Mouse (Mus musculus) mouse embryonic stem cell (cell line): ENCODE measurements around the gene Flt1.

Experiments
- in situ Hi-C, 2 experiments: fragments of 300-500 bp; cut with MboI; formaldehyde crosslinking; loops; 1 replicate in 1 of 2; 3 replicates in 1 of 2; pipeline ENCODE4 v1.14.3; 2019 to 2020; ENCODE audit warnings: low sequenced_read_pairs in 2 of 2, low pct_unique_long_range_greater_than_20kb in 1 of 2, mixed read lengths in 1 of 2; ENCODE audit not compliant: unreplicated experiment in 1 of 2

Flt1 gene

DNA sequence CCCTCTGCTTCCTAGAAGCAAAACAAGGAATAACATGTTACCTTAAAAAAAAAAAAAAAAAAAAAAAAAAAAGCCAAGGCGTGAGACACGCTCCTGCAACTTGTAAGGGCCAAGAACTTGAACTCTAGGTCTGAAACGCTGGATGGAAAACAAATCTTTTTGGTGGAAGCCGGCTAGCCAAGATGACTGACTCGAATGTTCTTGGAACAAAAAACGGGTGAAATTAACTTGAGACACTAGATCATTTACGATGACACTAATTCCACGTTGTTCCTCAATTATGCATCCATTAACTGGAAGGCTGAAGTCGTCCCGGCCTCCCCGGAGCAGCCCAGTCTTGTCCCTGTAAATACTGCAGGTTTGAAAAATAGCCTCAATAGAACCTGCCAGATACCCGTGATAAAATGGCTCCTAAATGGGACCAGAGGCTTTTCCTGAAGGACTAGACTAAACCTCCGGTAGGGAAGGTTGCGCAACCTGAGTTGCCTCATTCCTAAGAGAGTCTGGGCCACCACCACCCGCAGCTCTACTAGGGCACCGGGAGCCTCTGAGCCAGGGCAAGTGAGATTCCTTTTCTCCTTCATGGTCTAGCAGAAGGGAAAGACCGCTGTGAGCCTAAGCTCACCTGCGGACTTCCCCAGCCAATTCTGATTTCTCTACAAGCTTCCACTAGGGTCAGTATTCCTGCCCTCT, 1.0 kb upstream of the Flt1 start:
- in situ Hi-C loops = no loop called here

DNA sequence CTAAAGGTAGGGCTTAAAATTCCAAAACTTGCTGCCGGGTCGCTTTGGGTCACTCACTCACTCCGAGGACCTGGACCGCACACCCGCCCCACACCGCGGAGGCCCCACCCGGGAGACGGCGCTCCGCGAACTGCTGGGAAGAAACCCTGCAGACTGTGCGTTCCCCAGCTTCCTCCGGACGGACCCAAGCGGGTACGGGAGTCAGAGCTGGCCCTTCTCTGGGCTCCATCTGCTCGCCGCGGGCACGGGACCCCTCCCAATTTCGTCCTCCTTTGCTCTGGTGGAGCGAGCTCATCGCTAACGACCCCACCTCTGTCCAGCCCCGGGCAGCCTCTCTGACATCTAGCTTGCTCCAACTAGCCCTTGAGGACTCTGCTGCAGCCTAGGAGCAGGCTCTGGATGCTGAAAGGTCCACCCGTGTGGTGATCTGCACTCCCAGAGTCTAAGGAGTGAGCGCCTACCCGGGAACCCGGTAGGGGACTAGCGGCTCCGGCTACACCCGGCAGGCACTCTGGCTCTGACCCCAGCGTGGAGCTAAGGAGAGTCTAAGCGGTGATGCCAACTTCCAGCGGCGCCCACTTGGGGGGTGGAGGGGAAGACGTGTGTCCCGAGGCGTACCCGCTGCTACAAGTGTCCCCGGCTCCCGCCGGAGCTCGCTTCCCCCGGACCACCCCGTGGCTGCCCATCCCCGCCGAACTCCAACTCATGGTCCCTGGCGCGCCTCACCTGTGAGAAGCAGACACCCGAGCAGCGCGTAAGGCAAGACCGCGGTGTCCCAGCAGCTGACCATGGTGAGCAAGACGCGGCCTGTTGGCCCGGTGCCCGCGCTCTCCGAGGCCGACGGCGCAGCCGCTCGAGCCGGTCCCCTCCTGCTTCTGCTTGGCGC, 623 bp downstream of the Flt1 start:
- in situ Hi-C loops = no loop called here

- in situ Hi-C loops = no loop called here
Observed at GRCm38 (mm10) chr5:147724391-147724790, 1.4 kb downstream of the Flt1 start.

DNA sequence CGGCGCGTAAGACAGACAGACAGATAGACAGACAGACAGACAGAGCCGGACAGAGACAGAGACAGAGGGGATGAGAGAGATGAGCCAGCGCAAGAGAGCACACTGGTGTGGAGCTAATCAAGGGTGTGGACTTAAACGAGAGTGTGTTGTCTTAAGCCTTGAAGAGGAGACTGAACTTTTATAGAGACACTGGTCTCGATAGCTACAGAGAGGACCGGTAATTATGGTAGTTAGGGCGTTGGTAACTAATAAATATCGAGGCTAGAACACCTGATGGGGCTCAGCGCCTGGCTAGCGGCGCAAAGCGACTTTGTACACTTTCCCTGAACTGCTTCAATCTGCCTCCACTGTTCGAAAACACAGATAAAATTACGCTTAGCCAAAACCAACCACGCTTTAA, 2.0 kb downstream of the Flt1 start:
- in situ Hi-C loops = no loop called here

DNA sequence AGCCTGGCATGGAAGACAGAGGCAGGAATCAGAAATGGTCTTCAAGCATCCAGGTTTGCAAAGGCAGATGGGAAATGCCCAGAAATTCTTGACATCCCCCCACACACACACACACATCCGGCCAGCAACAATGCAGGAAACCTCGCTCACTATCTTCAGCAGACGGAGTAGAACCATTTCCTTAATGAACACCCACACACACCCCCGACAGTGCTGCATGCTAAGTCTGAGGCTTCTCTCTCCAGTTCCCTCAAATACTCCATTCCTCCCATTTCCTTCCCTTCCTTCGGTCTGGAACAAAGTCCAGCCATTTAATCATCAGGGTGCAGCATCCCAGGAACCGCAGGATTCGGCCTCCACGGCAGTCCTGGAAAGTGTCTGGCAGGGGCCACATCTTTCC, 4.4 kb downstream of the Flt1 start:
- in situ Hi-C loops = no loop called here

GRCm38 (mm10) chr5:147718335-147718734, 7.5 kb downstream of the Flt1 start:
- in situ Hi-C loops = no loop called here

DNA sequence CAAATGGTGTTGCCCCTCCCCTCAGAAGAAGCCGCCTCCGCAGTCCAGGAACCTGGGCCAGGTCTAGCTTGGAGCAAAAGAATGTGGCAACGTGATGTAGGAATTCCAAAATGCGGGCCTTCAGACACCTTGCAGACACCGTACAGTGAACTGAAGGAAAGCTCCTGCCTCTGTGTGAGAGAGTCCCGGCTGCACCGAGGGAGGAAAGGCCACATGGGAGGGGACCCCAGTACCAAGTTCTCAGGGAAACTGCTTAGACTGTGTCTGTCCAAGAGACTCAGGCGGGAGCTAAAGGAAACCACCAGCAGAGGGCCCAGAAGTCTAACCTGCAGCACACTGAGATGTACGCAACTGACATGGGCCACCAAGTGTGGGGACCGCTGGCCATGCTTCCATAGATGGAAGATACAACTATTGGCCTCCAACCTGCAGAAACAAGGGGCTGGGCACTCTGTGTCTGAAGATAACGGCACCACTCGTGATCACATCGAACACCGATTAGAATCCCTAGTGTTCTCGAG, 9.1 kb downstream of the Flt1 start:
- in situ Hi-C loops = no loop called here

DNA sequence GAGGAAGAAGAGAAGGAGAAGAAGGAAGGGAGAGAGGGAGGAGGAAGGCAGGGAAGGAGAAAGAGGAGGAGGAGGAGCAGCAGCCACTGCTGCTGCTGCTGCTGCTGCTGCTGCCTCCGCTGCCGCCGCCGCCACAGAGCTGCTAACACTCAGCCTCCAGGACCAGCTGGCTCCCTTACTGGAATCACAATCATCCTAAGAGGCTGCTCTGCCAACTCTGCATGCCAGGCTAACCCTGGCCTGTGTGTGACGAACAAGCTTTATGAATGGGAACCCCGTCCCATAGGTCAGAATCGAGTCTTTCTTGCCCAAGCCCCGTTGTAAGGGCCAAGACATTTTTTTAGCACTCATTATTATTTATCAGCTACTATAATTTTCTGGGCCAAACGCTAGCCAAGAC, 9.5 kb downstream of the Flt1 start:
- in situ Hi-C loops = no loop called here

DNA sequence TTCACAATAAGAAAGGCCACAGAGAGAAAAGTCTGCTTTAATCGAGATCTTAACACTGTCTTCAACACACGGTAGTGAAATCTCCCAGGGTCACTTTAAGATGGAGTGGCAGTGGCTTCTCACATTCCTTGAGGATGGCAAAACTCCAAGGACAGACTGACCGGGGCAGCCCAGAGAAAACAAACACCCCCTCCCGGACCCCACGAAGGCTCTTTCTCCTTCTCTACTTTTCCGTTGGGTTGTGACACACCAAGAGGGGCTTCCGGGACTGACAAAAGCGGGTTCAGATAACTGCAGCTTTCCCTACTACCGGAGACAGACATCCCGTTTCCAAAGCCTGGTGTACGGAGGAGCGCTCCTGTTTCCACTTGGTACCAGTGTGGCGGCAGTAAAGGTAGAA, 10.4 kb downstream of the Flt1 start:
- in situ Hi-C loops = no loop called here

DNA sequence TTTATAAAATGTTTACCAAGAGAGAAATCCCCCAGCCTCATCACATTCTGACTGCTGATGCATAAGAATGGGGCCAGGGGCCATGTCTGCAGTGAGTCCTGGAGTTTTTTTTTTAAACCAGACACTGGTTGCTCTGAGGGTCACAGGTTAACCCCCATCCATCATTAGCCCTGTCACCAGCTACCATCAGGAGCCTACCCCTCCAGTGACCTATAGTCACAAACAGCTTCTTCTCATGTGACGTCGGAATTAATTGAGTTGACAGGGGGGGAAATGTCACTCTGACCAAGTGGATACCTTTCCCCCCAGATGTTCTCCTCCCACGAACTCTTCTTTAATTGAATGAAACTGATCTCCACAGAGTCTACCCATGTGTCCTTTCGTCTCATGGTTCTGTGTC, 17.3 kb downstream of the Flt1 start:
- in situ Hi-C loops = no loop called here

- in situ Hi-C loops = no loop called here
Observed at GRCm38 (mm10) chr5:147707479-147707878, 18.3 kb downstream of the Flt1 start.

DNA sequence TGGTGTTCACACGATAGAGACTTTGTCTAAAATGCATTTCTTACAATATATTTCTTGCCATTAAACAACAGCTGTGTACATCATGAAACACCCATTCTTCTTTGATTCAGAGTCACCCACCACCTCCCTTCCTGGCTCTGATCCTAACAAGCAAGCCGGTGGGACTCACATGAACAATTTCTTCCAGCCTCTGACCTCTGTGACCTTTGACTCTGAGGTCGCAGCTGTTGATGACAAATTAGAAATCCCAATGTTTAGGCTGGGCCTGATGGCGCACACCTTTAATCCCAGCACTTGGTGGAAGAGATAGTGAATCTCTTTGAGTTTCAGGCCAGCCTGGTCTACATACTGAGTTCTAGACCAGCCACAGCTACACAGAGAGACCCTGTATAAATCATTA, 20.9 kb downstream of the Flt1 start:
- in situ Hi-C loops = no loop called here

GRCm38 (mm10) chr5:147702423-147702822, 23.4 kb downstream of the Flt1 start:
- in situ Hi-C loops = no loop called here

DNA sequence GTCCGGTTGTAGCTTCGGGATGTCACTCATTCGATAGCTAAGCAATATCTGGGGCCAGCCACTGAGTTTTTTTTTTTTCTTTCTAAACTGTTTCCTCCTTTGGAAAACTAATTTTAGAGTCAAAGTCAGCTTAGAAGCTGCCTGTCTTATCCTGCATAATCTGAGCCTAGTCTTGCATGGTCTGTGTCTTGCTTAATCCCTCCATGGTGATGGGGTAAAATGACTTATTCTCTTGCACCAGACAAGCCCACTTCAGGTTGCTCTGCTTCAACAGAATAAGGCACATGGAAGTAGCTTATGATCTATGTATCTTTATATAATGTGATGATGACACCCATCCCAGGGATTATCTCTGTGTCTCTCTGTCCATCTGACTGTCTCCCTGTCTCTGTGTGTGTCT, 24.8 kb downstream of the Flt1 start:
- in situ Hi-C loops = no loop called here

GRCm38 (mm10) chr5:147698044-147698443, 27.8 kb downstream of the Flt1 start:
- in situ Hi-C loops = no loop called here

DNA sequence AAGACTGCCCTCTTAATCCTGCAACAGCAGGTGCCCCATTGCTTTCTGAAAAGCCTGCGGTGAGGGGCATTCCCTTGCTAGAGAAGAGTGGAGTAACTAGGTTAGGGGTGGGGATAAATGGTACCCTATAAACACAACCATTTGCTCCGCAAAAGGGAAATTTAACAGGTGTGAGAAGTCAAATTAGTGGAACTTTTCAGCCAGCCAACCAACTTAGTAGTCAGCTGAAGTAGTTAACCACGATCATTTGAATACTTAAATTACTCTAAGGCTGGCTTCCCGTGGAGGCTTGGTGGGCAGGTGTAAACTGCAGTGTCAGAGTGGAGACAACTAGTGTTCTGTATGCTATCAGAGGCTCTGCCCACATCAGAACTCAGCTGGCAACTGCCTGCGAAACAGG, 28.6 kb downstream of the Flt1 start:
- in situ Hi-C loops = no loop called here

- in situ Hi-C loops = no loop called here
Observed at GRCm38 (mm10) chr5:147692622-147693021, 33.2 kb downstream of the Flt1 start.

GRCm38 (mm10) chr5:147683707-147684323, 42.0 kb downstream of the Flt1 start:
- in situ Hi-C loops = no loop called here

- in situ Hi-C loops = no loop called here
Observed at GRCm38 (mm10) chr5:147681224-147681623, 44.6 kb downstream of the Flt1 start.
